Comparison of ENCODE assay signal across 21 mouse cellular contexts in the genomic region with DNA sequence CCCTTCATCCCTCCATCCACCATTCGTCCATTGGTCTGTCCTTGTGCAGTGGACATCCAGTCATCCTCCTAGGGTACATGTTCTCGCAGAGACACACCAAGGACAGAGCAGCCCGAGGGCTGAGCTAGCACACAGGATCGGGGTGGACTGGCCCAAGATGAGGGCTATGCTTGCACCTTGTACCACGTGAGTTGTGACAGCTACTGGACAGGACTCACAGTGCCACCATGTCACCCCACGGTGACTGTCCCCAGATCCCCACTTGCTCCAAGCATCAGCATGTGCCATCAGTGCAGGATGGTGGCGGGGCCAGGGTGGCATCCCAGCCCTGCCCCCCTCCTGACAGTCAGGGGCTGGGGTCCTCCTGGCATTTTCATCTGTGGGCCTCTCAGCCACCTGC. TPM values are rescaled to one million over a fixed set of nuclear protein-coding genes. Genes with fewer than 3 reads are reported as not detected.
DNase-seq lines count a peak whose midpoint lies in the region; ATAC-seq lines count a peak whose summit lies in the region.
"Had no signal": no experiment of that assay in that cellular context is flagged by ENCODE, and none has a peak within 500 bp of the region (broad histone marks: within the 10 kb centered on the region; RNA-seq: fewer than 3 reads in every experiment).

No protein-coding gene starts in this region.

- H3K27ac ChIP-seq in hindbrain, embryonic 11.5 days (ENCODE audit: low read depth, low read length): 0 out of 2 replicates have a peak overlapping the region, but pooled peaks have one; percentile 17
- H3K27ac ChIP-seq in hindbrain, embryonic 14.5 days: no peak overlapping the region
- peak overlapping the region; percentile 54; the same call in 1 of the 2 replicates for H3K27ac ChIP-seq in midbrain, embryonic 13.5 days
- H3K27ac ChIP-seq in midbrain, embryonic 11.5 days (ENCODE audit: low read depth, low read length): no peak overlapping the region
- H3K27ac ChIP-seq in limb, embryonic 13.5 days: no peak overlapping the region
- H3K27ac ChIP-seq: embryonic facial prominence, embryonic 15.5 days; heart, embryonic 15.5 days; neural tube, embryonic 13.5 days had no signal

- ATAC-seq in cerebellum, adult (ENCODE audit: insufficient number of reproducible peaks, low FRiP score, low TSS enrichment): no peak
- ATAC-seq in hindbrain, embryonic 11.5 days (ENCODE audit: low FRiP score): no peak
- no peak for ATAC-seq in hindbrain, embryonic 14.5 days (ENCODE audit: low FRiP score)
- ATAC-seq in midbrain, embryonic 13.5 days: no peak
- no peak for ATAC-seq in midbrain, embryonic 11.5 days (ENCODE audit: low FRiP score)
- no peak for ATAC-seq in limb, embryonic 13.5 days (ENCODE audit: low FRiP score, low read depth)
- ATAC-seq: intestine, postnatal 0 days had no signal

- H3K27me3 ChIP-seq in hindbrain, embryonic 11.5 days (ENCODE audit: control insufficient read depth, insufficient read depth, low read length): no peaks in the 10 kb centered on the region
- no peaks in the 10 kb centered on the region for H3K27me3 ChIP-seq in hindbrain, embryonic 14.5 days (ENCODE audit: control insufficient read depth, insufficient read depth, low read length)
- no peaks in the 10 kb centered on the region for H3K27me3 ChIP-seq in midbrain, embryonic 13.5 days
- no peaks in the 10 kb centered on the region; the same call in 1 of the 2 replicates for H3K27me3 ChIP-seq in midbrain, embryonic 11.5 days (ENCODE audit: control insufficient read depth, insufficient read depth, low read length)
- H3K27me3 ChIP-seq in limb, embryonic 13.5 days: no peaks in the 10 kb centered on the region
- H3K27me3 ChIP-seq: CH12.LX; embryonic facial prominence, embryonic 15.5 days; heart, embryonic 15.5 days; neural tube, embryonic 13.5 days had no signal

- H3K4me2 ChIP-seq in hindbrain, embryonic 11.5 days (replicated peaks; ENCODE audit: low read depth, low read length): 0 out of 2 replicates have a peak overlapping the region, but pooled peaks have one; percentile 5
- no peak overlapping the region for H3K4me2 ChIP-seq in hindbrain, embryonic 14.5 days (replicated peaks)
- no peak overlapping the region for H3K4me2 ChIP-seq in midbrain, embryonic 13.5 days (replicated peaks)
- H3K4me2 ChIP-seq in midbrain, embryonic 11.5 days: no peak overlapping the region
- no peak overlapping the region for H3K4me2 ChIP-seq in limb, embryonic 13.5 days (replicated peaks)
- H3K4me2 ChIP-seq: embryonic facial prominence, embryonic 15.5 days; heart, embryonic 15.5 days; neural tube, embryonic 13.5 days had no signal

- no peak overlapping the region for H3K9ac ChIP-seq in hindbrain, embryonic 11.5 days (ENCODE audit: low read depth, low read length)
- no peak overlapping the region for H3K9ac ChIP-seq in hindbrain, embryonic 14.5 days
- H3K9ac ChIP-seq in midbrain, embryonic 13.5 days (replicated peaks): peak overlapping the region; percentile 42
- no peak overlapping the region for H3K9ac ChIP-seq in midbrain, embryonic 11.5 days (ENCODE audit: low read length)
- 0 out of 2 replicates have a peak overlapping the region, but pooled peaks have one; percentile 45 for H3K9ac ChIP-seq in limb, embryonic 13.5 days
- H3K9ac ChIP-seq: embryonic facial prominence, embryonic 15.5 days; heart, embryonic 15.5 days; neural tube, embryonic 13.5 days had no signal

- H3K36me3 ChIP-seq in hindbrain, embryonic 11.5 days (ENCODE audit: control insufficient read depth, insufficient read depth, low read length): no peaks in the 10 kb centered on the region
- peaks cover 5% of the 10 kb centered on the region; the same call in 1 of the 2 replicates for H3K36me3 ChIP-seq in hindbrain, embryonic 14.5 days (replicated peaks; ENCODE audit: control insufficient read depth, insufficient read depth)
- H3K36me3 ChIP-seq in midbrain, embryonic 13.5 days: peaks cover 18% of the 10 kb centered on the region
- H3K36me3 ChIP-seq in midbrain, embryonic 11.5 days (ENCODE audit: control insufficient read depth, insufficient read depth, low read length): no peaks in the 10 kb centered on the region
- peaks cover 28% of the 10 kb centered on the region for H3K36me3 ChIP-seq in limb, embryonic 13.5 days
- H3K36me3 ChIP-seq: heart, embryonic 15.5 days had no signal

- no peaks in the 10 kb centered on the region for H3K9me3 ChIP-seq in hindbrain, embryonic 11.5 days (ENCODE audit: control insufficient read depth, low read length)
- no peaks in the 10 kb centered on the region for H3K9me3 ChIP-seq in hindbrain, embryonic 14.5 days (ENCODE audit: control insufficient read depth, low read length)
- H3K9me3 ChIP-seq in midbrain, embryonic 13.5 days: no peaks in the 10 kb centered on the region
- no peaks in the 10 kb centered on the region for H3K9me3 ChIP-seq in midbrain, embryonic 11.5 days (ENCODE audit: control insufficient read depth, low read length)
- peaks cover 5% of the 10 kb centered on the region; the same call in 1 of the 2 replicates for H3K9me3 ChIP-seq in limb, embryonic 13.5 days
- H3K9me3 ChIP-seq: embryonic facial prominence, embryonic 15.5 days; heart, embryonic 15.5 days; neural tube, embryonic 13.5 days had no signal

- WGBS in hindbrain, embryonic 11.5 days: 88% methylated on average over 7 of the region's 7 CpGs
- WGBS in hindbrain, embryonic 14.5 days: 83% methylated on average over 7 of the region's 7 CpGs
- WGBS in midbrain, embryonic 13.5 days: 94% methylated on average over 7 of the region's 7 CpGs
- 84% methylated on average over 7 of the region's 7 CpGs for WGBS in midbrain, embryonic 11.5 days
- WGBS in limb, embryonic 13.5 days: 82% methylated on average over 7 of the region's 7 CpGs

- H3K4me3 ChIP-seq in hindbrain, embryonic 11.5 days (ENCODE audit: low read depth, low read length): no peak overlapping the region
- H3K4me3 ChIP-seq in hindbrain, embryonic 14.5 days (replicated peaks; ENCODE audit: low read length): no peak overlapping the region
- no peak overlapping the region for H3K4me3 ChIP-seq in midbrain, embryonic 13.5 days (replicated peaks)
- H3K4me3 ChIP-seq in midbrain, embryonic 11.5 days (ENCODE audit: low read depth, low read length): no peak overlapping the region
- H3K4me3 ChIP-seq in limb, embryonic 13.5 days: no peak overlapping the region
- H3K4me3 ChIP-seq: embryonic facial prominence, embryonic 15.5 days; heart, embryonic 15.5 days; neural tube, embryonic 13.5 days had no signal

- H3K4me1 ChIP-seq in hindbrain, embryonic 11.5 days (replicated peaks; ENCODE audit: control insufficient read depth, insufficient read depth, low read length): peaks cover 28% of the 10 kb centered on the region
- H3K4me1 ChIP-seq in hindbrain, embryonic 14.5 days (replicated peaks; ENCODE audit: control insufficient read depth, insufficient read depth, low read length): peaks cover 46% of the 10 kb centered on the region
- H3K4me1 ChIP-seq in midbrain, embryonic 13.5 days (replicated peaks): peaks cover 87% of the 10 kb centered on the region
- peaks cover 49% of the 10 kb centered on the region for H3K4me1 ChIP-seq in midbrain, embryonic 11.5 days (ENCODE audit: control insufficient read depth, insufficient read depth, low read length)
- H3K4me1 ChIP-seq in limb, embryonic 13.5 days: peaks cover 52% of the 10 kb centered on the region

- peak; percentile 29 for DNase-seq in cerebellum, adult 11-12 months
- DNase-seq in hindbrain, embryonic 11.5 days (ENCODE audit: low spot score): no peak
- no peak for DNase-seq in hindbrain, embryonic 14.5 days (ENCODE audit: low spot score)
- DNase-seq in midbrain, embryonic 11.5 days (ENCODE audit: low spot score, missing footprints): no peak
- DNase-seq in natural killer cell, adult 2 months (ENCODE audit: low spot score in 2 of 2): no peak
- DNase-seq: adrenal gland, adult 8-10 months; cerebellum, adult 8-10 months; heart, adult 18-20 months; kidney, postnatal 14 days; layer of hippocampus, adult 9-11 months; liver; lung, adult 2 months; lung, postnatal 36 days had no signal

RNA-seq across cellular contexts. Expression of a gene that starts 4.1 kb away (rescaled TPM):
- 126 and 129 TPM in 2 replicates for polyA plus RNA-seq in hindbrain, embryonic 11.5 days (2014; fragmentation: Nextera tagmentation; extraction: Ambion mirVana)
- polyA plus RNA-seq in hindbrain, embryonic 14.5 days (2014; fragmentation: Nextera tagmentation; extraction: Ambion mirVana): 165 and 173 TPM in 2 replicates
- 123 and 129 TPM in 2 replicates for polyA plus RNA-seq in midbrain, embryonic 13.5 days (2015; fragmentation: Nextera tagmentation; extraction: Ambion mirVana)
- 87.8 and 96.9 TPM in 2 replicates for polyA plus RNA-seq in midbrain, embryonic 11.5 days (2014; fragmentation: Nextera tagmentation; extraction: Ambion mirVana)
- polyA plus RNA-seq in limb, embryonic 13.5 days (2015; fragmentation: Nextera tagmentation; extraction: Ambion mirVana): 115 and 131 TPM in 2 replicates

RNA-seq across cellular contexts. Expression of a gene that starts 10.4 kb away (rescaled TPM):
- polyA plus RNA-seq in hindbrain, embryonic 11.5 days (2014; fragmentation: Nextera tagmentation; extraction: Ambion mirVana): 57.9 and 65.1 TPM in 2 replicates
- polyA plus RNA-seq in hindbrain, embryonic 14.5 days (2014; fragmentation: Nextera tagmentation; extraction: Ambion mirVana): 86.8 and 96.6 TPM in 2 replicates
- 119 and 133 TPM in 2 replicates for polyA plus RNA-seq in midbrain, embryonic 13.5 days (2015; fragmentation: Nextera tagmentation; extraction: Ambion mirVana)
- 46.1 and 56.0 TPM in 2 replicates for polyA plus RNA-seq in midbrain, embryonic 11.5 days (2014; fragmentation: Nextera tagmentation; extraction: Ambion mirVana)
- 162 and 165 TPM in 2 replicates for polyA plus RNA-seq in limb, embryonic 13.5 days (2015; fragmentation: Nextera tagmentation; extraction: Ambion mirVana)

RNA-seq across cellular contexts. Expression of a gene that starts 11.4 kb away (rescaled TPM):
- polyA plus RNA-seq in hindbrain, embryonic 11.5 days (2014; fragmentation: Nextera tagmentation; extraction: Ambion mirVana): 0.85 and 0.97 TPM in 2 replicates
- 0.98 and 1.6 TPM in 2 replicates for polyA plus RNA-seq in hindbrain, embryonic 14.5 days (2014; fragmentation: Nextera tagmentation; extraction: Ambion mirVana)
- 1.1 and 1.2 TPM in 2 replicates for polyA plus RNA-seq in midbrain, embryonic 13.5 days (2015; fragmentation: Nextera tagmentation; extraction: Ambion mirVana)
- 1.2 and 1.3 TPM in 2 replicates for polyA plus RNA-seq in midbrain, embryonic 11.5 days (2014; fragmentation: Nextera tagmentation; extraction: Ambion mirVana)
- 1.9 and 2.3 TPM in 2 replicates for polyA plus RNA-seq in limb, embryonic 13.5 days (2015; fragmentation: Nextera tagmentation; extraction: Ambion mirVana)

RNA-seq across cellular contexts. Expression of a gene that starts 27.7 kb away (rescaled TPM):
- polyA plus RNA-seq in hindbrain, embryonic 11.5 days (2014; fragmentation: Nextera tagmentation; extraction: Ambion mirVana): not detected in 2 replicates
- polyA plus RNA-seq in hindbrain, embryonic 14.5 days (2014; fragmentation: Nextera tagmentation; extraction: Ambion mirVana): 0.14 and 0.28 TPM in 2 replicates
- polyA plus RNA-seq in midbrain, embryonic 13.5 days (2015; fragmentation: Nextera tagmentation; extraction: Ambion mirVana): 0.30 TPM in 1 of 2 replicates, not detected in the other
- 0.10 and 0.11 TPM in 2 replicates for polyA plus RNA-seq in midbrain, embryonic 11.5 days (2014; fragmentation: Nextera tagmentation; extraction: Ambion mirVana)
- 0.18 TPM in 1 of 2 replicates, not detected in the other for polyA plus RNA-seq in limb, embryonic 13.5 days (2015; fragmentation: Nextera tagmentation; extraction: Ambion mirVana)
- polyA plus RNA-seq: neural tube, embryonic 13.5 days had no signal

RNA-seq across cellular contexts. Expression of a gene that starts 55.6 kb away (rescaled TPM):
- 170 TPM in 2 replicates for polyA plus RNA-seq in hindbrain, embryonic 11.5 days (2014; fragmentation: Nextera tagmentation; extraction: Ambion mirVana)
- polyA plus RNA-seq in hindbrain, embryonic 14.5 days (2014; fragmentation: Nextera tagmentation; extraction: Ambion mirVana): 74.0 and 89.3 TPM in 2 replicates
- 87.5 and 99.4 TPM in 2 replicates for polyA plus RNA-seq in midbrain, embryonic 13.5 days (2015; fragmentation: Nextera tagmentation; extraction: Ambion mirVana)
- polyA plus RNA-seq in midbrain, embryonic 11.5 days (2014; fragmentation: Nextera tagmentation; extraction: Ambion mirVana): 103 and 108 TPM in 2 replicates
- polyA plus RNA-seq in limb, embryonic 13.5 days (2015; fragmentation: Nextera tagmentation; extraction: Ambion mirVana): 68.2 and 71.1 TPM in 2 replicates

Comparison
In these comparisons a context has a peak if more than half of its experiments do, and no peak if none do; other contexts are left out.
1. H3K27ac ChIP-seq: peak in hindbrain, embryonic 11.5 days (single experiment) and midbrain, embryonic 13.5 days (single experiment); none in hindbrain, embryonic 14.5 days (single experiment), midbrain, embryonic 11.5 days (single experiment) and limb, embryonic 13.5 days (single experiment).
2. H3K9ac ChIP-seq: peak in midbrain, embryonic 13.5 days (single experiment) and limb, embryonic 13.5 days (single experiment); none in hindbrain, embryonic 11.5 days (single experiment), hindbrain, embryonic 14.5 days (single experiment) and midbrain, embryonic 11.5 days (single experiment).